Mouse (Mus musculus) heart, postnatal 0 days (tissue): ENCODE measurements around the gene Cep135.

Source experiments
- CTCF ChIP-seq: IDR thresholded peaks from 2 replicates; pipeline ENCODE4 v1.5.1; 2016; ENCODE audit warnings: antibody characterized with exemption, control low read depth, low read depth
- EP300 ChIP-seq: IDR thresholded peaks from 2 replicates; pipeline ENCODE4 v1.6.1; 2016; ENCODE audit warnings: antibody characterized with exemption, low read depth

- no peak for TF ChIP-seq CTCF
- TF ChIP-seq EP300, result no peak
Observed at GRCm38 (mm10) chr5:76577026-76577425, 11.5 kb upstream of the Cep135 start.
